In genomic region chr2:109693178-109694115, GRCm38 (mm10) we compare ENCODE assay signal across 8 mouse cellular contexts. TPM values are rescaled to one million over a fixed set of nuclear protein-coding genes. Genes with fewer than 3 reads are reported as not detected.
DNase-seq lines count a peak whose midpoint lies in the region; ATAC-seq and TF ChIP-seq lines count a peak whose summit lies in the region.

No protein-coding gene starts in this region.

- no peak overlapping the region for H3K27ac ChIP-seq in testis, adult 2 months (ENCODE audit: control insufficient read depth, insufficient read depth, low read depth, low read length)
- no peak overlapping the region for H3K27ac ChIP-seq in heart, embryonic 13.5 days (replicated peaks)
- H3K27ac ChIP-seq in kidney, postnatal 0 days = no peak overlapping the region

- H3K36me3 ChIP-seq in testis, adult 2 months (ENCODE audit: control insufficient read depth, insufficient read depth, low read length) = no peaks in the 10 kb centered on the region
- H3K36me3 ChIP-seq in heart, embryonic 13.5 days = no peaks in the 10 kb centered on the region
- no peaks in the 10 kb centered on the region for H3K36me3 ChIP-seq in kidney, postnatal 0 days (ENCODE audit: insufficient read depth, low read length)

- H3K9me3 ChIP-seq in heart, embryonic 13.5 days = no peaks in the 10 kb centered on the region
- no peaks in the 10 kb centered on the region for H3K9me3 ChIP-seq in kidney, postnatal 0 days (replicated peaks; ENCODE audit: low read length)

- H3K9ac ChIP-seq in heart, embryonic 13.5 days = peak overlapping the region; percentile 76
- H3K9ac ChIP-seq in kidney, postnatal 0 days (ENCODE audit: low read depth, low read length) = peak overlapping the region; percentile 35; the same call in 1 of the 2 replicates

- under 1% methylated on average over 65 of the region's 67 CpGs for WGBS in heart, embryonic 13.5 days
- under 1% methylated on average over 67 of the region's 67 CpGs for WGBS in kidney, postnatal 0 days

- no peak for TF ChIP-seq POLR2A in testis, adult 2 months (IDR thresholded peaks at IDR 0.05; ENCODE audit: control insufficient read depth, low read depth, low read length)

- peaks cover 5% of the 10 kb centered on the region for H3K4me1 ChIP-seq in testis, adult 2 months (ENCODE audit: control insufficient read depth, insufficient read depth, low read length)
- H3K4me1 ChIP-seq in heart, embryonic 13.5 days = peaks cover 28% of the 10 kb centered on the region
- H3K4me1 ChIP-seq in kidney, postnatal 0 days (replicated peaks; ENCODE audit: insufficient read depth, low read length) = 0 out of 2 replicates have a peak, but pooled peaks cover 9% of the 10 kb centered on the region

- TF ChIP-seq CTCF in testis, adult 2 months (IDR thresholded peaks at IDR 0.05; ENCODE audit: control insufficient read depth, insufficient read depth, insufficient replicate concordance, low read depth, low read length) = no peak
- TF ChIP-seq CTCF in kidney, postnatal 0 days (IDR thresholded peaks at IDR 0.05; ENCODE audit: low read depth) = no peak

- H3K27me3 ChIP-seq in testis, adult 2 months (ENCODE audit: control insufficient read depth, insufficient read depth, low read length) = no peaks in the 10 kb centered on the region
- peaks cover 61% of the 10 kb centered on the region for H3K27me3 ChIP-seq in heart, embryonic 13.5 days (replicated peaks)
- H3K27me3 ChIP-seq in kidney, postnatal 0 days (ENCODE audit: insufficient read depth, low read length) = peaks cover 35% of the 10 kb centered on the region

- ATAC-seq in heart, embryonic 13.5 days (ENCODE audit: extremely low read depth, insufficient number of reproducible peaks, low FRiP score, low TSS enrichment) = peak; percentile 42; the same call in 1 of the 2 replicates
- ATAC-seq in kidney, postnatal 0 days (replicated peaks; ENCODE audit: low FRiP score, low read depth) = peak; percentile 59; the same call in 1 of the 2 replicates

- H3K4me2 ChIP-seq in heart, embryonic 13.5 days = peak overlapping the region; percentile 94
- H3K4me2 ChIP-seq in kidney, postnatal 0 days (ENCODE audit: low read length) = peak overlapping the region; percentile 82

- peak overlapping the region; percentile 19 for H3K4me3 ChIP-seq in testis, adult 2 months (ENCODE audit: control insufficient read depth, low read depth, low read length)
- peak overlapping the region; percentile 65 for H3K4me3 ChIP-seq in heart, embryonic 13.5 days
- H3K4me3 ChIP-seq in kidney, postnatal 0 days (replicated peaks; ENCODE audit: low read depth, low read length) = peak overlapping the region; percentile 45

- DNase-seq in testis, postnatal 14 days (ENCODE audit: low spot score) = no peak
- DNase-seq in embryo, embryonic 11 days = peak; percentile 84
- peak; percentile 53 for DNase-seq in kidney, postnatal 0 days (ENCODE audit: low spot score)
- DNase-seq in lung, adult 18-20 months = peak; percentile 22 to 26
- peak; percentile 29 for DNase-seq in retina, adult 2 months (ENCODE audit: low read depth, low spot score)
- no peak for DNase-seq in c-Kit-positive CD71-positive TER-119-positive erythroid progenitor cells, embryonic 14.5 days (ENCODE audit: low spot score)

RNA-seq across cellular contexts. Expression of gene Bdnf, which starts 18.9 kb away (rescaled TPM):
- 0.02 and 0.05 TPM in 2 replicates for polyA plus RNA-seq in testis, adult 2 months (2012; rRNA removed)
- polyA plus RNA-seq in heart, embryonic 13.5 days (2015; fragmentation: Nextera tagmentation; extraction: Ambion mirVana) = 0.75 and 0.78 TPM in 2 replicates
- 0.93 and 0.95 TPM in 2 replicates for polyA plus RNA-seq in kidney, postnatal 0 days (2015; fragmentation: Nextera tagmentation; extraction: Ambion mirVana)

Comparison
In these comparisons a context has a peak if more than half of its experiments do, and no peak if none do; other contexts are left out.
1. DNase-seq: peak in embryo, embryonic 11 days (single experiment), kidney, postnatal 0 days (single experiment), lung, adult 18-20 months (2 of 2) and retina, adult 2 months (single experiment); none in testis, postnatal 14 days (single experiment) and c-Kit-positive CD71-positive TER-119-positive erythroid progenitor cells, embryonic 14.5 days (single experiment).
2. Peak in every context shown above with its lines, with median percentiles within 50 percentile points of each other: H3K4me3 ChIP-seq.